Mouse (Mus musculus): ENCODE measurements around the gene A730049H05Rik. TPM values are rescaled to one million over a fixed set of nuclear protein-coding genes. Genes with fewer than 3 reads are reported as not detected.

Gene A730049H05Rik
- total RNA-seq, 2 experiments from 2014 or later: not detected

DNA sequence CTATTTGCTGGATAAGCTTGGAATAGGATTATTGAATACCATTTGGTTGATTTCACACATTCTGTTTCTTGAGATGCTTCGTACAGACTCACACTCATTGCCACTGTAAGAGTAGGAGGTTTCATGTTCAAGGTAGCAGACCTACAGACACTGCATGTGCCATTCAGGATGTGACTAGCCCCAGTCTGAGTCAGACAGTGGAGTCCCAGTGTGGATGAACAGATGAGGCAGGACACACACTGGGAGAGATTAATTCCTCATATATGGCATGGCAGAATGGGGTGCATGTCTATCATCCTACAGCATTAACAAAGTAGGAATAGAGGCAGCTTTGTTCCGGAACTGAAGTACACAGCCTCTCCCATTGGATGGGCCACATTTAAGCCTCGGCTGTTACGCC, 61.0 kb downstream of the A730049H05Rik start:
- no peak for ATAC-seq (ENCODE audit: poor library complexity, severe bottlenecking)

DNA sequence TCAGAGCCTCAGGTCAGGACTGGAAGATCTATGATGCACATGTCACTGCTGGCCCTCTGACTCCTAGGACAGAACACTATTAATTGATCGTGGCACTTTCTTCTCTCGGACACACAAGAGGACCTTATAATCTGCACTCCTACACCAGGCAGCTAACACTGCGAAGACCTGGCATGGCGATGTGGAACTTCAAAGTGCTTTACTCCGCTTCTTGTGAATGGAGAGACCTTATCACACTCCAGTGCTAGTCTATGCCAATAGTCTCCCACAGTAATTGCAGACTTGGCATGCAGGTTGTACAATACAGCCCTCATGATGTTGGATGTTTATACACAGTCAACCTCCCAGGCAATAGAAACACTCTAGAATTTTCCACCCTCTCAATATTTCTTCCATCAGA, 62.5 kb downstream of the A730049H05Rik start:
- no peak for ATAC-seq (ENCODE audit: poor library complexity, severe bottlenecking)

DNA sequence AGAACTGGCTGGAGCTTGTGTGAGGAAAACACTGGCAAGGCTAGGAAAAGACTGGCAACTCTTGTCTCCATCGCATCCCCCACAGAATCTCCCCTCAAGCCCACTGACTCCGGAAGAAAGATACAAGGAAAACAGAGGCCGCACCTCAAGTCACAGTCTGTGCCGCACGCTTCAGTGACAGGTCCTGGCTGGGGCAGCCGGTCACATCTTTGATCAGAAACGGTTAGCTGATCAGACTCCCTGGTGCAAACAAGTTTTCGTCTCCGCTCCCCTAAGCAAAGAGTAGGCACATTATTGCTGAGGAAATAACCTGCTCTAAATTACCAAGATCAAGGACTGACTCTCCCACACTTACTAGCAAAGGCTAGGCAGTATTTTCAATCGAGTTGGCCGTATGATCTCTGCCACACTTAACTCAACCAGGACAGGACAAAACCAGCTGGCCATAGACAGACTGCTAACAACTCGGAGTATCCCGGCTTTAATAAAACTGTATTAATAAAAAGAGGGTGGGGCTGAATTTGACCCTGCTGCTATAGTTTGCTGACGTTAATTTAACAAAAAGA, 63.5 kb downstream of the A730049H05Rik start:
- no peak for ATAC-seq (ENCODE audit: poor library complexity, severe bottlenecking)

DNA sequence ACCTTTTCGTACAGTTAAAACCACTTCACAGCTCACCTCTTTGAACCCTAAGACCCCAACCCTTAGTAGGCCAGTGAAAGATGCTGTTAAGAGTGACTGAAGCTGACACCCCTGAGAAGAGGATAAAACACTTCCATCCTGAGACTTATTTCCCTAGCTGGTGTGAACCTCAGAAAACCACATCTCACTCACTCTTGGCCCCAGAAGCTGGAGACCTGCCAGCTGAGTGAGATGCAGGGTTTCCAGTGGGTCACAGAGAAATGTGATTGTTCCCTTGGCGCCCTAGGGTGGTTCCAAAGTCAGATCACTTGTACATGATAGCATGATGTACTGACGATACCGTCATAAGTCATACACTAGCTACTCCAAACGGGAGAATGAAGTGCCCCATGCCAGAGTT, 66.2 kb downstream of the A730049H05Rik start:
- ATAC-seq (ENCODE audit: poor library complexity, severe bottlenecking): no peak

DNA sequence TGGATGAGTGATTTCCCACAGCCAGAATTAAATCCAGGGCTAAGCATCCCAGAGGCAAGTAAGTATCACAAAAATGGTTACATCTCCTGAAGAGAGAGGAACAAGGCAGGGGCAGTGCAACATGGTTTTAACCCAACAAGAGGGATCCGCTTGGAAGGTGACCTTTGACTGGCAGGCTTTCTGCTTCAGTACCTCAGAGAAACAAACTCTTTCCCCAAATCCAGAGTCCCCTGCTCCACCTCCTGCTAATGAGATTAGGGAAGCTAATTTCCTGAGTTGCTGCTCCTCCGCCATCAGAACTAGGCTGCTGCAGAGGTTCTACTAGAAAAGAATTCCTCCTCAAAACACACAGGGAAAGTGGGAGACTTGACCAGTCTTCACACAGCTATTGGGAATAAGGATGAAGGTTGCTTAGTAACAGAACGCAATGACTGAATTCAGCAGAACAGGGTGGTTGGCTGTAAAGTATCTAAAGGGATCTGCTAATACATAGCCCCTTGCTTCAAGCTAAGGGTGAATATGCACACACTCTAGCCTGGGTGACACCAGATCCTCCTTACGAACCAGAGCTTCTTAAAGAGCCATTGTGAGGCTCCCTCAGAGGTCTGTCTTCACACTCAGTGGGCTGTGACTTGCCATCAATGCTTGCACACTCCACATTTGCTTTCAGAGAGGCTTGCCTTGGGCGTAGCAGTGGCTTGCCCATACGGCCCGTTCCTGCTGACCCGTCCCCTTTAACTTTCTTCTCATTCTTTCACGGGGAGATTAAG, 67.0 kb downstream of the A730049H05Rik start:
- no peak for ATAC-seq (ENCODE audit: poor library complexity, severe bottlenecking)

DNA sequence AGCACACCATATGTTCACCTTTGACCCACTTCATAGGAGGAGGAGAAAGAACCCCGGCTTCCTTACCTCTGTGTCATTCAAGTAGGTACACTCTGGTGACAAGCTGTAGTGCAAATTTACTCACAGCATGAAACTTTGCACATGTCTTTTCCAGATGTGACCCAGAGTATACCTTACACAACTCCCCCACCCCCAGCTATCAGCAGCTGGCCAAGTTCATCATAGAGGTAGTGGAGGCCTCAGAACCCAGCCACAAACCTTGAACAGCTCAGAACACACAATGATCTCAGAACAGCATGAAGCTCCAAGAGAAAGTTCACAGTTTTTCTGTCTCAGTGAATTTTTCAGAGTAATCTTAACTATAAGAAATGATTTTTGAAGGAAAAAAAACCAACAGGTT, 75.3 kb downstream of the A730049H05Rik start:
- no peak for ATAC-seq (ENCODE audit: poor library complexity, severe bottlenecking)

Other genes with a start within 250 kb of the A730049H05Rik start
- gene Prickle2, start 110.3 kb upstream of the A730049H05Rik start, total RNA-seq (2015): 0.02 TPM in 1 of 2 replicates, not detected in the other
- not detected in 2 replicates for gene Prickle2, start 110.3 kb upstream of the A730049H05Rik start, total RNA-seq (2017)
- gene Gm15737, start 52.9 kb downstream of the A730049H05Rik start, total RNA-seq (2015): not detected in 2 replicates
- not detected in 2 replicates for gene Gm15737, start 52.9 kb downstream of the A730049H05Rik start, total RNA-seq (2017)
- not detected in 2 replicates for gene Adamts9, start 127.0 kb downstream of the A730049H05Rik start, total RNA-seq (2015)
- 0.16 and 0.44 TPM in 2 replicates for gene Adamts9, start 127.0 kb downstream of the A730049H05Rik start, total RNA-seq (2017)

All from megakaryocyte, adult 5-6 weeks (primary cell).